Mouse (Mus musculus): ENCODE data around the gene Prpf40b.
"Not testable (repeated sequence)": the region's sequence is repeated elsewhere in the genome, so short reads cannot be mapped to it uniquely, and the experiment has no call there.

Gene Prpf40b

GRCm38 (mm10) chr15:99294813-99295374, at the start of gene Prpf40b:
Prpf40b (plus strand) TSS chr15:99295087.
- peak; percentile 83 for DNase-seq (ENCODE audit: low read depth)

GRCm38 (mm10) chr15:99246736-99247135, 48.2 kb upstream of the Prpf40b start:
- not testable (repeated sequence) for DNase-seq (ENCODE audit: low read depth)

- no peak for DNase-seq (ENCODE audit: low read depth)
Observed at GRCm38 (mm10) chr15:99248972-99249371, 45.9 kb upstream of the Prpf40b start.

GRCm38 (mm10) chr15:99249938-99250337, 44.9 kb upstream of the Prpf40b start:
- DNase-seq (ENCODE audit: low read depth), result no peak

GRCm38 (mm10) chr15:99251111-99251510, 43.8 kb upstream of the Prpf40b start:
- peak; percentile 32 for DNase-seq (ENCODE audit: low read depth)

- DNase-seq (ENCODE audit: low read depth), result peak; percentile 100
Observed at GRCm38 (mm10) chr15:99251626-99252380, 43.1 kb upstream of the Prpf40b start, which contains the start of gene Mcrs1. Mcrs1 (minus strand) TSS chr15:99251961.

- DNase-seq (ENCODE audit: low read depth), result peak; percentile 69
Observed at GRCm38 (mm10) chr15:99252381-99253174, 42.3 kb upstream of the Prpf40b start.

- DNase-seq (ENCODE audit: low read depth), result not testable (repeated sequence)
Observed at GRCm38 (mm10) chr15:99253175-99253479, 41.8 kb upstream of the Prpf40b start.

GRCm38 (mm10) chr15:99253772-99254171, 41.1 kb upstream of the Prpf40b start:
- DNase-seq (ENCODE audit: low read depth), result no peak

GRCm38 (mm10) chr15:99254477-99255005, 40.3 kb upstream of the Prpf40b start:
- DNase-seq (ENCODE audit: low read depth), result peak; percentile 39

GRCm38 (mm10) chr15:99255241-99255749, 39.6 kb upstream of the Prpf40b start:
- no peak for DNase-seq (ENCODE audit: low read depth)

GRCm38 (mm10) chr15:99259167-99259729, 35.6 kb upstream of the Prpf40b start:
- no peak for DNase-seq (ENCODE audit: low read depth)

GRCm38 (mm10) chr15:99259730-99260252, 35.1 kb upstream of the Prpf40b start:
- peak; percentile 97 for DNase-seq (ENCODE audit: low read depth)

- no peak for DNase-seq (ENCODE audit: low read depth)
Observed at GRCm38 (mm10) chr15:99262702-99263101, 32.2 kb upstream of the Prpf40b start.

- DNase-seq (ENCODE audit: low read depth), result no peak
Observed at GRCm38 (mm10) chr15:99264363-99264762, 30.5 kb upstream of the Prpf40b start.

- peak; percentile 88 for DNase-seq (ENCODE audit: low read depth)
Observed at GRCm38 (mm10) chr15:99265679-99266078, 29.2 kb upstream of the Prpf40b start.

GRCm38 (mm10) chr15:99276095-99276494, 18.8 kb upstream of the Prpf40b start:
- no peak for DNase-seq (ENCODE audit: low read depth)

- DNase-seq (ENCODE audit: low read depth), result no peak
Observed at GRCm38 (mm10) chr15:99278271-99278670, 16.6 kb upstream of the Prpf40b start.

- peak; percentile 45 for DNase-seq (ENCODE audit: low read depth)
Observed at GRCm38 (mm10) chr15:99283456-99283855, 11.4 kb upstream of the Prpf40b start.

GRCm38 (mm10) chr15:99284527-99285188, 10.2 kb upstream of the Prpf40b start:
- DNase-seq (ENCODE audit: low read depth), result peak; percentile 82

GRCm38 (mm10) chr15:99285189-99285535, 9.7 kb upstream of the Prpf40b start:
- DNase-seq (ENCODE audit: low read depth), result no peak

Measured in 416B (cell line).